ENCODE assay signal across 18 mouse cellular contexts in genomic region chr5:73202077-73202476, GRCm38 (mm10).
"Had no signal": no experiment of that assay in that cellular context is flagged by ENCODE, and none has a peak within 500 bp of the region (broad histone marks: within the 10 kb centered on the region; RNA-seq: fewer than 3 reads in every experiment).

No protein-coding gene starts in this region.

- H3K9me3 ChIP-seq: midbrain, embryonic 12.5 days; neural tube, embryonic 13.5 days; neural tube, embryonic 15.5 days had no signal

- H3K9ac ChIP-seq: lung, embryonic 14.5 days; midbrain, embryonic 12.5 days; neural tube, embryonic 13.5 days; neural tube, embryonic 15.5 days had no signal

- H3K27ac ChIP-seq: midbrain, embryonic 10.5 days; midbrain, embryonic 12.5 days; neural tube, embryonic 13.5 days; neural tube, embryonic 15.5 days had no signal

- H3K4me3 ChIP-seq: midbrain, embryonic 10.5 days; midbrain, embryonic 12.5 days; myocyte; neural tube, embryonic 13.5 days; neural tube, embryonic 15.5 days had no signal

- DNase-seq: lung, embryonic 14.5 days; lung, postnatal 10 days; lung, postnatal 4 days; midbrain, embryonic 14.5 days; retina, postnatal 1 day; right cerebral cortex, adult 18-20 months; right cerebral cortex, postnatal 25 days; right cerebral cortex, postnatal 4 days; spleen, adult 18-20 months; thymus, adult 18-20 months; thymus, postnatal 14 days; thymus, postnatal 36 days had no signal

- H3K4me2 ChIP-seq: lung, embryonic 14.5 days; midbrain, embryonic 12.5 days; neural tube, embryonic 13.5 days; neural tube, embryonic 15.5 days had no signal

- H3K4me1 ChIP-seq: midbrain, embryonic 10.5 days; midbrain, embryonic 12.5 days; neural tube, embryonic 15.5 days had no signal

- H3K36me3 ChIP-seq: neural tube, embryonic 15.5 days had no signal

- ATAC-seq: midbrain, embryonic 16.5 days had no signal

- H3K27me3 ChIP-seq: midbrain, embryonic 12.5 days; neural tube, embryonic 13.5 days; neural tube, embryonic 15.5 days had no signal
